Mouse (Mus musculus) myocyte (in vitro differentiated cells): ENCODE measurements around the gene Srpx.

Experiments
- CEBPB ChIP-seq: IDR thresholded peaks from 2 replicates; pipeline ENCODE4 v1.6.1; 2011; ENCODE audit warnings: mild to moderate bottlenecking, moderate library complexity; ENCODE audit not compliant: poor library complexity, insufficient read depth, severe bottlenecking
- E2F4 ChIP-seq: IDR thresholded peaks from one replicate; pipeline ENCODE4 v1.6.1; 2011; ENCODE audit warnings: mild to moderate bottlenecking, control low read depth, moderate library complexity; ENCODE audit not compliant: insufficient read depth
- MAX ChIP-seq: IDR thresholded peaks from one replicate; pipeline ENCODE4 v1.6.1; 2011; ENCODE audit warnings: low read depth, mild to moderate bottlenecking, control low read depth
- MYOD1 ChIP-seq, 3 experiments: IDR thresholded peaks; one replicate each; pipeline ENCODE4 v1.6.1; 2011; ENCODE audit warnings: control low read depth in 2 of 3, low read depth in 2 of 3, mild to moderate bottlenecking in 2 of 3, moderate library complexity in 1 of 3; ENCODE audit not compliant: insufficient read length in 2 of 3, control insufficient read depth in 1 of 3
- MYOG ChIP-seq, 3 experiments: IDR thresholded peaks; one replicate each; pipeline ENCODE4 v1.6.1; 2011; ENCODE audit warnings: control low read depth in 2 of 3, low read depth in 2 of 3, mild to moderate bottlenecking in 2 of 3; ENCODE audit not compliant: insufficient read length in 2 of 3, control insufficient read depth in 1 of 3, insufficient read depth in 1 of 3
- POLR2A ChIP-seq: IDR thresholded peaks from one replicate; pipeline ENCODE4 v1.6.1; 2011; ENCODE audit warnings: low read depth, mild to moderate bottlenecking, control low read depth, moderate library complexity; ENCODE audit not compliant: insufficient read length
- POLR2AphosphoS2 ChIP-seq: IDR thresholded peaks from one replicate; pipeline ENCODE4 v1.6.1; 2011; ENCODE audit warnings: low read depth, control low read depth; ENCODE audit not compliant: insufficient read length
- REST ChIP-seq: IDR thresholded peaks from one replicate; pipeline ENCODE4 v1.6.1; 2011; ENCODE audit warnings: mild to moderate bottlenecking, control low read depth, moderate library complexity; ENCODE audit not compliant: insufficient read depth, insufficient read length
- SRF ChIP-seq: IDR thresholded peaks from one replicate; pipeline ENCODE4 v1.6.1; 2011; ENCODE audit warnings: low read depth; ENCODE audit not compliant: control insufficient read depth, insufficient read length
- TCF12 ChIP-seq: IDR thresholded peaks from one replicate; pipeline ENCODE4 v1.6.1; 2011; ENCODE audit warnings: mild to moderate bottlenecking, control low read depth; ENCODE audit not compliant: poor library complexity, insufficient read depth, severe bottlenecking
- TCF3 ChIP-seq: IDR thresholded peaks from one replicate; pipeline ENCODE4 v1.6.1; 2011; ENCODE audit warnings: low read depth, control low read depth; ENCODE audit not compliant: insufficient read length
- USF1 ChIP-seq: IDR thresholded peaks from one replicate; pipeline ENCODE4 v1.6.1; 2011; ENCODE audit warnings: low read depth, mild to moderate bottlenecking, control low read depth, moderate library complexity

GRCm38 (mm10) chrX:10070689-10071088 is 46.8 kb downstream of the Srpx start:
- TF ChIP-seq TCF12 (no peak), CEBPB (no peak), POLR2A (no peak), MYOD1 (IDR thresholded peaks at IDR 0.05; ENCODE audit: control insufficient read depth in 1 of 3, insufficient read length in 2 of 3, low read depth in 2 of 3) (peak in 2 of 3 experiments; percentile 13 to 39), POLR2AphosphoS2 (no peak), MAX (no peak), REST (no peak), TCF3 (no peak), USF1 (no peak), SRF (no peak), E2F4 (no peak), MYOG (IDR thresholded peaks at IDR 0.05; ENCODE audit: control insufficient read depth in 1 of 3, insufficient read depth in 1 of 3, insufficient read length in 2 of 3, low read depth in 2 of 3) (no peak)
